Mouse (Mus musculus) cortical plate, adult 2 months (tissue): ENCODE measurements around the gene Herc4.

Experiments used
- CTCF ChIP-seq: fragments of 200-500 bp; IDR thresholded peaks from 2 replicates; pipeline ENCODE4 v1.5.1; 2011; ENCODE audit warnings: mild to moderate bottlenecking, control low read depth, low read length; ENCODE audit not compliant: insufficient read depth; ENCODE audit errors: extremely low read depth
- POLR2A ChIP-seq: fragments of 200-500 bp; IDR thresholded peaks from 2 replicates; pipeline ENCODE4 v1.6.1; 2011; ENCODE audit warnings: mild to moderate bottlenecking, low read length, control low read depth; ENCODE audit not compliant: insufficient read depth; ENCODE audit errors: extremely low read depth

GRCm38 (mm10) chr10:63242798-63243435 lies 693 bp upstream of the Herc4 start:
- TF ChIP-seq POLR2A (no peak), CTCF (no peak)
